Mouse (Mus musculus) adrenal gland, postnatal 10 days (tissue): Measurements from ENCODE around the gene Cdk13. TPM values are rescaled to one million over a fixed set of nuclear protein-coding genes. Genes with fewer than 3 reads are reported as not detected.

Experiments used
- DNase-seq: peaks from one replicate; pipeline ENCODE4 v3.0.0; 2021; ENCODE audit warnings: mixed read lengths
- total RNA-seq, 2 experiments: library from RNA; stranded (reverse); gene quantifications; 2 replicates each; pipeline ENCODE4 v1.2.3; 2021

Cdk13 gene
- total RNA-seq, 2 experiments from 2014 or later, result 49.0 to 50.1 TPM

DNA sequence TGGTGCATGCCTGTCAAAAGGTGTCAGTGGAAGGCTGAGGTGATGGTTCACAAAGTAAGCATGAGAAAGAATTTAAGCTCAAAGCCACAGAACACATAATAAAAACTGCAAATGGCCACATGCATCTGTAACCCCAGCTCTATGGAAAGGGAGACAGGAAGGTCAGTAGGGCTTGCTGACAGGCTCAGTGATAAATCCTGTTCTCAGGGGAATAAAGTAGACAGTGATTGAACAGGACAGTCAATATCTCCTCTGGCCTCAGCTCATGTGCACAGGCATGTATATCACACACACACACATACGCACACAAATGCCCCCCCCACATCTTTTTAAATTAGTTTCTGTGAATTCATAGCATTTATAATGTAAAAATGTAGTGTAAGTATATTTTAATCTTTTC is 42.5 kb downstream of the Cdk13 start:
- no peak for DNase-seq

DNA sequence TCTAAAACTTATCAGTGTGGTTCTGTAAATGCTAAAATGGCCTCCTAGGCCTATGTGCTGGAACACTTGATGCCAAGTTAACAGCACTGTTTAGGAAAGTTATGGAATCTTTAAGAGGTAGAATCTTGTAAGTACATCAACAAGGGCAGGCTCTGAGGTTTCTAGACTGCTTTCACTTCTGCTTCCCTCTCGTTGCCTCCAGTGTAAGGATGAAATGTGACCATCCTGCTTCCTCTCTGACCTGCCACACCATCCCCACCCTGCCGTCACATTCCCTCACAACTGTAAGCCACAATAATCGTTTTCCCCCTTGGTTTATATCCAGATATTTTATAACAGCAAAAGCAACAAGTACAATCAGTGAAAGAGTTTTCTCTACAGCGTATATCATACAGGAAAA is 49.9 kb downstream of the Cdk13 start:
- no peak for DNase-seq

DNA sequence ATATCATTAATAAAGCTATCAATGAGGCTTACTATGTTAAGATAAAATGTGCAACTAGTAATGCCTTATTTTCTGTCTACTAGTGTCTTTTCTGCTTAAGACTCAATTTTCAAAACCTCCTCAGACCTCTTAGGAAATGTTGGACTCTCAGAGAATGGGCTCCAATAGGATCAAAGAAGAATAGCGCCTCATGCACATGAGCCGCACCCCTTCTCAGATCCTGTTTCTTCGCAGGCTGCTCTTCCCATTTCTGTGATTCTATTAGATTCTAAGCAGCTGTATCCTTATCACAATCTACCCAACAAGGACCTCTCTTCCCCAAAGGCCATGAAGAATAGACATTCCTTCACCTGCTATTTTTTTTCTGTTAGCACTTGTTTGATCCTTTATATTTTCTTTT is 76.1 kb downstream of the Cdk13 start:
- no peak for DNase-seq

DNA sequence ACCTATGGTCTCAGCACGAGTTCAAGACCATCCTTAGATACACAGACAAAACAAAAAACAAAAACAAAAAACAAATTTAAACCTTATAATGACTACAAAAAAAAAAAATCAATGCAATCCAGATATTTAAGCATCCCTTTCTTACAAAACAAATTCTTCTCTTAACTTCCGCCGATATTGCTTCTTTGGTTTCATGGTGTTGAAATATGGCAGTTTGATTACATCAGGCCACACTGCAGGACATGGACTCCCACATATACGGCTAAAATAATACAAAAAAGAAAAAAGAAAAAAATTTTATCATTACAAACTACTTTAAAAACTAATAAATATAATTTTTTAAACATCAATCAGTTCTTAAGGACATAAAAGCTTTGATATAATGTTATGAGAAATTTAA is 77.0 kb downstream of the Cdk13 start:
- DNase-seq, result no peak

DNA sequence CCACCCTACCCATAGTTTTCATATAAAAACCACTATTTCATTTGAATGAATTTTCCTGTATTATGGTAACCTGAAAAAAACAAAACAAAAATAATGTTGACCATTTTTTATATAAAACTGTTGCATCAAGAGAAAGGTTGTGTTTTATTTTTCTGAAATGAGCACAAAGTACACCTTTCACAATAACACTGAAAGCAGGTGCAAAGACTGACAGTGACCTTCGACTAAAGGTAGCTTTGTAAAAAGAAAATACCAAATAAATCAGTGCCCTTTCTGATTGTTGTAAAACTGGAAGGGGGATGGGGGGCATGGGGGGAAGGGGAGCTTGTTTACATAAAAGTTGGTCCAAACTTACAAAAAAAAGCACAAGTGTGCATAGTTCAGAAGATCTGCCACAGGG is 87.5 kb downstream of the Cdk13 start:
- DNase-seq, result no peak

DNA sequence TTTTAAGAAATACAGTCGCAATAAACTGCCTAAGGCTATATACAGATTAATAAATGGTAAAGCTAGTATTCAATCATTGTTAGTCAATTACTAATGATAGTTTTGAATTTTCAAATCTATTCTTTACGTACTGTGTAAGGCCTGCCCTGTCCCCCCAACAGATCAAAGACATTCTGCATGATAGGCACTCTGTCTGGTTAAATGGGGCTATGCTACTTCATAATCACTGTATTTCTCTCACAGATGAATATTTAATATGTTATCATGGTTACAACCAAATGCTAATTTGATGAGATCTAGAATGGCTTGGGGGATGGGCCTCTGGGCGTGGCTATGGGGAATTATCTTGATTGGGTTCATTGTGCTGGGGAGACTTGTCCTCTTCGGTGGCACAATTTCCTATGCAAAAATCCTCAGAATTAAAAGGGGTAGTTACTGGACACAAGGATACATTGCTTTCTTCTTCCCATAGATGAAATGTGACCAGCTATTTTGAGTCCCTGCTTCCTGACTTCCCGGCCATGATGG is 96.0 kb downstream of the Cdk13 start:
- no peak for DNase-seq

DNA sequence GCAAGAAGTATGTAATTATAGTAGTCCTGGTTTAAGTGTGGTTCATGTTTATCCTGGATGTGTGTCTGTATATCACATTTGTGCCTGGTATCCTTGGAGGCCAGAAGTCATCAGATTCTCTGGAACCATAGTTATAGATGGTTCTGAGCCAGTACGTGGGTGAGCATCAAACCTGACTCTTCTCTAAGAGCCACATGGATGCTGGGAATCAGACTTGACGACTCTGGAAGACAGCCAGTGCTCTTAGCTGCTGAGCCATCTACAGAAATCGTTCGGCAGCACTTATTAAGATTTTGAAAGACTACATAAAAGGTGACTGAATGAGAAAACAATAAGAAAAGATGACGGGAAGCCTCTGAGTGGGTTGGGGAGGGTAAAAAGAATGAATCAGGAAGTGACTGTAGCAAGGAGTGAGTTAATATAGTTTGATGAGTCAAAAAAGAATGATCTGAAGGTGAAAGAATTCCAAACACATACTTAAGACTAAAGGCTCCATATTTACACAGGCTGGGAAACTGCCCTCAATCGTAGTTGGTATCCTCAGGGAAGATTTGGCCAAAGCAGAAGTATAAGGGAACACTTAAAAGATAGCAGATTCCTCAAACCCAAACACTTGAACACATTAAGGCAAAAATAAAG is 99.6 kb downstream of the Cdk13 start:
- DNase-seq, result no peak

DNA sequence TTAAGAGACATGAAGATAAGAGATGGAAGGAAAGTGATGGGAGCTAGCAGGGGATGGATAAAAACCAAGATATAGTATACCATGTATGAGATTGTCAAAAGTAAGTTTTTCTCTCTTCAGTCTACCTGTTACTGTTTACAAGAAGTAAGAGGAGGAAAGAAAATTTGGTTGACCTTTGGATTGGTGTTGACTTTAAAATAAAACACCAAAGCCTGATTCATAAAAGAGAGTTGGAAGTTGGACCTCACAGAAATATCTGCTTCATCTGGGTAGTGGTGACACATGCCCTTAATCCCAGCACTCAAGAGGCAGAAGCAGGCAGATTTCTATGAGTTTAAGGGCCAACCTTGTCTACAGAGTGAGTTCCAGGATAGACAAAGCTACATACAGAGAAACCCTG is 102.6 kb downstream of the Cdk13 start:
- DNase-seq, result no peak

DNA sequence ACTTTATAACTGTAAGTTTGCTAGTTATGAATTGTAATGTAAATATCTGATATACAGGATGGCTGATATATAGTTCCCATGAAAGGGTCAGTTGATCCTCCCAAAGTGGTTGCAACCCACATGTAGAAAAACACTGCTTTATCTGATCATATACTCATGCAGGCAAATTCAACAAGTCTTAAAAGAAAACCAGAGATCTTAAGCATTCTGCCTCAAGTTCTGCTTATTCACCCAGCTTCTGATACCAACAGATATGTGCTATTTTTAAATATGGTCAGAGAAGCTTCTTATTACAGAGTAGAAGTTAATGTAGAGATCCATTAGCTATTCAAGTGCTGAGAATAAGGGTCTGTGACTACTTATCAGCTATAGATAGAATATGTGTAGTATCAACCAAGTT is 103.6 kb downstream of the Cdk13 start:
- DNase-seq, result no peak

DNA sequence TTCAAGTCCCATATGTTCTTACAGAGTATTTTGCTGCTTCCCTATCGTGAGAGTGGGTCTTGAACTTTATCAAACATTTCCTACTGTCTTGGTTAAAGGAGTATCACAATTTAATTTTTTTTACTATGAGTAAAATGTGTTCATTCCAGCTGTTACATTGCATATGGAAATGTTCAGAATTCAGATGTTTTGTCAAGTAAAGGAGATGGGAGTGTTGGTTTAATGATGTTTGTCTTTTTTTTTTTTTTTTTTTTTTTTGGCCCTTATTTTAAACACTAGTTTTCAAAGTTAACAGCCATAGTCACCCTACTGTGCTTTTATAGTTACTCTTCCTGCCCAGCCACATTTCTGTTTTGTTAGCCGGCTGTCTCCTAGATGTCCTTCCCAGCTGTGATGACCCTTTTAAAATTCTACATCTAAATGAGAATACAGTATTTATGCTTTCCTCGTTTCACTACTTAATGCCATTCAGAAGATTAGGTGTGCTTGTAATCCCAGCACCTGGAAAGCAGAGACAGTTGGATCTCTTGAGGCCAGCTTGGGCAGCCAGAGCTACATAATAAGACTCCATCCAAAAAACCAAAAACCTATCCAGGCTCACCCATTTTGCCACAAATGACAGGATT is 104.7 kb downstream of the Cdk13 start:
- no peak for DNase-seq

DNA sequence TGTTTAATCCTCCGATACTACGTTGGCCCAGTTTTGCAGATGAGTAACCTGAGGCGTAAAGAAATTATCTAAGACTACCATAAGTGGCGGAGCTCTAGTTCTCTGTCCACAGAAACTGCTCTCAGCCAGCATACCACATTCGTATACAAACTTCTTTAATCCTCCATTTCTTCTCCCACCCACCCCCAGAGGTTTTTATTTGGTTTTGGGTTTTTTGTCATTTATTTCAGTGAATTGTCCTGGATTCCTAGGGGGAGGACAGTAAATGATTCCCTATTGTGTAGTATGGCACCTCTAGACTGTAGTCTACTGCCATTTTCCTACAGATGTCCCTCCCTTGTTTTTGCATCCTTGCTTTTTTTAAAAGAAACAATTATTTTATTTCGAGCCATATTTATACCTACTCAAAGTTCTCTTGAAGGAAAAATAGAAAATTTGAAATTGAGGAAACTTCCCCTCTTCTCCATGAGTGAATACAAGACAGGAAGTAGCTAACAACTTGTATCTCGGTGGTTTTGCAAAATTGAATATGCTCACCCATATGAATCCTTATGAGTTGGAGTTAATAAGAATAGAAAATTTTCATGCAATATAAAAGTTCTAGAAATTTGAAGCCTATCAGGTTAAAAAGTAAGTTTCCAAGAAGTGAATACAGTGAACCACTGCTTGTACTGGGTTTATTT is 108.9 kb downstream of the Cdk13 start:
- DNase-seq, result no peak

DNA sequence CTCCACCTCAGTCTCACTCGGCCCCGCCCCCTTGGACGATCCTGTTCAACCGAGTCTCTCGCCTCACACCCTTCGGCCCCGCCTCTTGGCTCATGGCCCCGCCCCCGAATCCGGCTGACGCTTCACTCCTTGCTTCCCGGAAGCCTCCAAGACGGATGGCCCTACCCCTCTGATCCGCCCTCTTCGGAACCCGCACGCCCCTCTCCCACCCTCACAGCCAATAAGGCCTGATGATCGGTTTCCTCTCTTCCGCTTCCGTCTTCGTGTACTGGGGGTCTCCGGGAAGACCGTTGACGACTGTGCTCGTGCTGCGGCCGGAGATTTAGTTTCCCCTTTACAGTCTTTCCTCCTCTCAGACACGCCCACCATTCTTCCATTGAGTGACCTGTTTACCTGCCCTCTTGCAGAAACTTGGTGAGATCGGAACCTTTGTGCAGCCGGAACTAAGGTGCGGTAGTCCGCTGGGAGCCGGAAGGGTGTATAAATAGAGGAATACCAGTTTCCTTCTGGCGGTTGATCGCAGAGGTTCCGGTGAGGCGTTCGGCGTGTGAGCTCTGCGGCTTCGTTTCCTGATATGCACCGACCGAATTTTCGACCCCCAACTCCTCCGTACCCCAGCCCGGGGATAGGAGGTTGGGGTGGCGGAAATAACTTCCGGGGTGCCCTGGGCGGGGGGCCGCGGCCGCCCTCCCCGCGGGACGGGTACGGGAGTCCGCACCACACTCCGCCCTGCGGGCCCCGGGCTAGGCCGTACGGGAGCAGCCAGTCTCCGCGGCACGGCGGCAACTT is 109.8 kb downstream of the Cdk13 start, which contains the start of the genes Mplkip and Sugct:
Gene Mplkip, plus strand, starts transcription at position 282 of the 789 bp plus-strand sequence.
Gene Sugct, minus strand, starts transcription at position 643 of the 789 bp plus-strand sequence.
- DNase-seq, result peak; percentile 100

DNA sequence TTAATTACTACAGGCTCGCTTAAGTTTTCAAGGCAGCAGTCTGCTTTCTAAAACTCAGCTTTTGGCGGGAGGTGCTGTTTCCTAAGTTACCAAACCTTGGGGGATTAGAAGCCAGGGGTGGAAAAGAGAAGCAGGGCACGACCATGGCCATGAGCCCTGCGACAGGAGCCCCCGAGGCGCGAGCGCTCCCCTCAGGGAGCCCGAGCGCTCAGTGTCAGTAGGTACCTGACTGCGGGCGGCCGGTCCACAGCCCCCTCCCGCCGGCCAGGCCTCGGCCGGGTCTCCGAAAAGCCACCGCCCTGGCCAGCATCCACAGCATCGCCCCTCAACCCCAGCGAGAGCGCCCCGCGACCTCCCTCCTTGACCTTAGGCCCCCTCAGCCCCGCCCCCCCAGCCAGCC is 110.5 kb downstream of the Cdk13 start:
- DNase-seq, result no peak

DNA sequence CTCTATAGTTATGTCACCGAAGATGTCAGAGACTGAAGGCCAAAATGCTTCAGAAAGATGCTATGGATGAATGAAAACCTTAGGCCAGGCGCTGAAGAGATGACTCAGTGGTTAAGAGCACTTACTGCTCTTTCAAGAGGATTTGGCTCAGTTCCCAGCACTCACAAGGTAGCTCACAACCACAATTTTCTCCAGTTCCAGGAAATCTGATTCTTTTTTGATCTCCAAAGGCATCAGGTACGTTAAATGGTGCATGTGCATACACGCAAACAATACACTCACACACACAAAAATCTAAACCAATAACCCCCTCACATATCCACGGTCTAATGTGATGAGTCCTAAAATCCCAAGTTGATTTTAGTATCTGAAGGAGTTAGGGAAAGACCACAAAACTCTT is 111.1 kb downstream of the Cdk13 start:
- DNase-seq, result peak; percentile 8

DNA sequence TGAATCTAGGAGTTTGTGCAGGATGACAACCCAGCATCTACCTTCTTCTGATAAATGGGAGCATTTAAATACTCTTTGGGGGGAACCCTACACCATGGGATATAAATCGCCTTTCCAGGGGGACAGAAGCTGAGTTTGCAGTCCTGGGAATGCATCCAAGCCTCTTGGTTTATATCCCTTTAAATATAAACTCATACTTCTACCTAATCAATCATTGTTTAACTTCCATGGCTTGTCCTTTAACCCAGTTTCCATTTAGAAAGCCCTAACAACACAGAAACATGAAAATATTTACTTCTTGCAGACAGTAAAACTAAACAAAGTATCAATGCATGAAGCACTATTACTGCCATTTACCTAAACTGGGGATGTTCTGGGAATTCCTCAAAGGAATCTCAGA is 113.5 kb downstream of the Cdk13 start:
- no peak for DNase-seq

DNA sequence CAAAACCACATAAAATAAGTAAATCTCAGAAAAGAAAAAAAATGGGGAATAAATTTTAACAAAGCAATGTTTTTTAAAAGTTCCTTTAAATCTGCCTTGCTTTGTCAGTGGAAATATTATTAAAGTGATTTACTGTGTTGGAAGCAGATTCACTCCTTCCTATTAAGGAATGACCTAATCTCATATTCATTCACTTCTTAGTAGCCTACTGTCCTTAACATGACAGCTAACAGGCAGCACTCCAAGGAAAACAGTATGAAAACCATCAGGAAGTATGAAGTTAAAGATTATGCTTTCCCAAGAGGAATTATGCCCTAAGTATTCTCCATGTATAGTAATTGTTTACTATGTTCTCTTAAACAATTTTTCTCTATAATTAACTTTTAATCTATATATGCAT is 114.2 kb downstream of the Cdk13 start:
- DNase-seq, result peak; percentile 24

DNA sequence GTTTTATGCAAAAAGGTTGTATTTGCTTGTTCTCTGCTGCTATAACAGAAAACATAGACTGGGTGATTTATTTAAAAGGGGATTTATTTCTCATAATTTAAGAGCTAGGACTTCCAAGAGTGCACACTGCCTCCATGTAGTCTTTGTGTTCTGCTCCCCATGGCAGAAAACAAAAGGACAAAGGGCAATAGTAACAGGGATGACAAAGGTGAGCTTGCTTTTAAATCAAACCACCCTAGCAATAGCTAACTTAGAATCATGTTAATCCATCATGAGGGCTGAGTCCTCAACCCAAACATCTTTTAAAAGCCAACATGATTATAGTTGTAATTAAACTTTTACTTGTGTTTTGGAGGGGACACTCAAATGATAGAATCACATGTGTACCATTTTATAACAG is 115.4 kb downstream of the Cdk13 start:
- DNase-seq, result no peak

DNA sequence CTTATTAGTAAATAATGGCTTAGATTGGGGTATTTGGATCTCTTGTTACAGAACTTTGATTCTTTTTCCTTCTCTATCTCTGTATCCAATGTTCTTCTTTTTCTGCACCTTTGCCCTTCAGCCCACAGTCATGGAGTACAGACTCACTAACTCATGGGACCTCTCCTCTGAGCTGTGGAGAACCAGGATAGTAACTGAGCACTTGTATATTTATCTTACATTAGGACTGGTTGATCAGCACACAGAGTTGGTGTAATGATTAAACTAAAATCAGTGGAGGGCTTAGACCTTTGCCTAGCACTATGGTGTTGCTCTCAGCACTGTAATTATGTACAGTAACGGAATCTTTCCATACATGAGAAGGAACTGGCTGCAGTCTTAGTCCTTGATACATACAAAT is 133.8 kb downstream of the Cdk13 start:
- no peak for DNase-seq

DNA sequence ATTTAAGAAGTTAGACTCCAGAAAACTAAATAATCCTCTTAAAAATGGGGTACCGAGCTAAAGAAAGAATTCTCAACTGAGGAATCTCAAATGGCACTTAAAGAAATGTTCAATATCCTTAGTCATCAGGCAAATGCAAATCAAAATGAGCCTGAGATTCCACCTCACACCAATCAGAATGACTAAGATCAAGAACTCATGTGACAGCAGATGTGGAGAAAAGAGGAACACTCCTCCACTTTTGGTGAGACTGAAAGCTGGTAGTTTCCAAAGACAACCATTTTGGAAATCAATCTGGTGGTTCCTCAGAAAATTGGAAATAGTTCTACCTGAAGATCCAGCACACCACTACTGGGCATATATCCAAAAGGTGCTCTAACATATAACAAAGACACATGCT is 137.5 kb downstream of the Cdk13 start:
- no peak for DNase-seq
